Comparison of ENCODE assay signal across 9 mouse cellular contexts in the genomic region with DNA sequence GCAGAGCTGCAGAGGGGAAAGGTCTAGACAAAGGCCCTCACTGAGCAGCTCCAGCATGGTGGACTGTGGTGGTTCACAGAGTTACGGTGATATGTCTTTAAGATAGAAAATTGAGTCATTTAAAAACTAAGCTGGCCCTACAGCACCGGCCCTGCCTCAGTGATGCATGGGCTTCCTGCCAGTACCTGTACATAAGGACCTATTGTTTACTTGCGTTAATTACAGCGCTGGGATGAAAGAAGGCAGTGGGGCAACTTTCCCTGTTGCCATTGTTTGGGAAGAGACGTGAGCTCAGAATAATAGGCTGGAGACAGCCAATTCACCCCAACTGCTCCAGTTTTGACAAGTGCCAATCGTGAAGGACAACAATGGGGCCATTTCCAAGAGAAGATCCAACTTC. TPM values are rescaled to one million over a fixed set of nuclear protein-coding genes. Genes with fewer than 3 reads are reported as not detected.
DNase-seq lines count a peak whose midpoint lies in the region; ATAC-seq and TF ChIP-seq lines count a peak whose summit lies in the region.
"Had no signal": no experiment of that assay in that cellular context is flagged by ENCODE, and none has a peak within 500 bp of the region (broad histone marks: within the 10 kb centered on the region; RNA-seq: fewer than 3 reads in every experiment).

No protein-coding gene starts in this region.

- peak overlapping the region; percentile 72 for H3K27ac ChIP-seq in lung, embryonic 15.5 days
- H3K27ac ChIP-seq in forebrain, embryonic 12.5 days: peak overlapping the region; percentile 96; the same call in 1 of the 2 replicates
- H3K27ac ChIP-seq in left cerebral cortex, adult 2 months: no peak overlapping the region
- H3K27ac ChIP-seq: limb, embryonic 12.5 days had no signal

- WGBS in lung, embryonic 15.5 days: 52% methylated on average over 6 of the region's 6 CpGs
- 14% methylated on average over 6 of the region's 6 CpGs for WGBS in forebrain, embryonic 12.5 days

- no peak overlapping the region for H3K4me2 ChIP-seq in lung, embryonic 15.5 days
- H3K4me2 ChIP-seq in forebrain, embryonic 12.5 days: no peak overlapping the region

- TF ChIP-seq CTCF in left cerebral cortex, adult 2 months (IDR thresholded peaks at IDR 0.05): no peak

- ATAC-seq in lung, embryonic 15.5 days (ENCODE audit: borderline replicate concordance, extremely low read depth, low FRiP score, low TSS enrichment): no peak
- no peak for ATAC-seq in forebrain, embryonic 12.5 days (ENCODE audit: low FRiP score)

- peak; percentile 36 for DNase-seq in embryo, embryonic 10 days (ENCODE audit: low spot score)
- no peak for DNase-seq in embryo, embryonic 11 days
- no peak for DNase-seq in lung, adult 18-20 months
- DNase-seq in retina, postnatal 1 day: peak; percentile 86
- DNase-seq in left cerebral cortex, adult 2 months (ENCODE audit: extremely low spot score in 1 of 2, low spot score in 2 of 2): no peak
- DNase-seq in layer of hippocampus, adult 9-10 months (ENCODE audit: low spot score): no peak

- H3K27me3 ChIP-seq in lung, embryonic 15.5 days: no peaks in the 10 kb centered on the region
- H3K27me3 ChIP-seq in forebrain, embryonic 12.5 days: peaks cover 3% of the 10 kb centered on the region; the same call in 1 of the 2 replicates
- H3K27me3 ChIP-seq: limb, embryonic 12.5 days had no signal

- intact Hi-C loops in left cerebral cortex, adult 2 months (cut with DNase I): loop anchor here (5.0 kb wide), 2 partner anchors 85 to 135 kb away; no protein-coding TSS in a partner anchor

- H3K9ac ChIP-seq in lung, embryonic 15.5 days: no peak overlapping the region
- no peak overlapping the region for H3K9ac ChIP-seq in forebrain, embryonic 12.5 days
- H3K9ac ChIP-seq: limb, embryonic 12.5 days had no signal

- H3K4me1 ChIP-seq in lung, embryonic 15.5 days: peaks cover 33% of the 10 kb centered on the region
- peaks cover 61% of the 10 kb centered on the region for H3K4me1 ChIP-seq in forebrain, embryonic 12.5 days

- H3K9me3 ChIP-seq in lung, embryonic 15.5 days: no peaks in the 10 kb centered on the region
- no peaks in the 10 kb centered on the region for H3K9me3 ChIP-seq in forebrain, embryonic 12.5 days
- H3K9me3 ChIP-seq: limb, embryonic 12.5 days had no signal

- no peak overlapping the region for H3K4me3 ChIP-seq in lung, embryonic 15.5 days
- H3K4me3 ChIP-seq in forebrain, embryonic 12.5 days (replicated peaks): no peak overlapping the region
- no peak overlapping the region for H3K4me3 ChIP-seq in left cerebral cortex, adult 2 months

- H3K36me3 ChIP-seq in lung, embryonic 15.5 days: no peaks in the 10 kb centered on the region
- no peaks in the 10 kb centered on the region for H3K36me3 ChIP-seq in forebrain, embryonic 12.5 days (replicated peaks)

RNA-seq across cellular contexts. Expression of gene Ctnnb1, which starts 3.4 kb away (rescaled TPM):
- polyA plus RNA-seq in lung, embryonic 15.5 days (2015; fragmentation: Nextera tagmentation; extraction: Ambion mirVana): 552 and 563 TPM in 2 replicates
- 764 and 774 TPM in 2 replicates for polyA plus RNA-seq in forebrain, embryonic 12.5 days (2016; fragmentation: Nextera tagmentation; extraction: Ambion mirVana)
- 100 to 1,000 TPM; 452 to 506 TPM for total RNA-seq in left cerebral cortex, adult 2 months (2021)

Comparison
In these comparisons a context has a peak if more than half of its experiments do, and no peak if none do; other contexts are left out.
1. DNase-seq: peak in embryo, embryonic 10 days (single experiment) and retina, postnatal 1 day (single experiment); none in embryo, embryonic 11 days (single experiment), lung, adult 18-20 months (0 of 2), left cerebral cortex, adult 2 months (0 of 2) and layer of hippocampus, adult 9-10 months (single experiment).